Mouse (Mus musculus): ENCODE results near the gene Flvcr1. TPM values are rescaled to one million over a fixed set of nuclear protein-coding genes. Genes with fewer than 3 reads are reported as not detected.

Flvcr1 gene
- polyA plus RNA-seq, 1 experiment from 2014 or later, result 5.6 TPM

GRCm38 (mm10) chr1:191000686-191001085 lies 25.3 kb downstream of the Flvcr1 start:
- 76% methylated on average over 3 of the region's 3 CpGs for WGBS

GRCm38 (mm10) chr1:190998027-190998426 lies 27.9 kb downstream of the Flvcr1 start:
- no peak for ATAC-seq (ENCODE audit: low FRiP score)
- Histone ChIP-seq H3K9ac (no peak overlapping the region), H3K4me3 (no peak overlapping the region), H3K27me3 (no peaks in the 10 kb centered on the region), H3K4me1 (replicated peaks) (0 out of 2 replicates have a peak, but pooled peaks cover 6% of the 10 kb centered on the region), H3K9me3 (no peaks in the 10 kb centered on the region), H3K4me2 (no peak overlapping the region), H3K27ac (no peak overlapping the region), H3K36me3 (peaks cover 4% of the 10 kb centered on the region; the same call in 1 of the 2 replicates)
- WGBS, result 85% methylated on average over 1 of the region's 1 CpGs

More at GRCm38 (mm10) chr1:191000686-191001085, 25.3 kb downstream of the Flvcr1 start:
- 0 out of 2 replicates have a peak, but pooled peaks cover 2% of the 10 kb centered on the region for H3K4me1 ChIP-seq (replicated peaks)
- ATAC-seq (ENCODE audit: low FRiP score), result no peak
- no peak overlapping the region for H3K4me2 ChIP-seq
- H3K9ac ChIP-seq, result no peak overlapping the region
- no peak overlapping the region for H3K4me3 ChIP-seq
- H3K27me3 ChIP-seq, result no peaks in the 10 kb centered on the region
- H3K36me3 ChIP-seq, result peaks cover 20% of the 10 kb centered on the region
- H3K27ac ChIP-seq, result no peak overlapping the region
- no peaks in the 10 kb centered on the region for H3K9me3 ChIP-seq

- Histone ChIP-seq H3K9me3 (no peaks in the 10 kb centered on the region), H3K9ac (no peak overlapping the region), H3K27me3 (no peaks in the 10 kb centered on the region), H3K36me3 (peaks cover 4% of the 10 kb centered on the region; the same call in 1 of the 2 replicates), H3K4me1 (replicated peaks) (0 out of 2 replicates have a peak, but pooled peaks cover 6% of the 10 kb centered on the region), H3K4me3 (no peak overlapping the region), H3K4me2 (no peak overlapping the region), H3K27ac (no peak overlapping the region)
- ATAC-seq (ENCODE audit: low FRiP score), result no peak
- WGBS, result 72% methylated on average over 6 of the region's 6 CpGs
Measured at GRCm38 (mm10) chr1:190996346-190996877, 29.5 kb downstream of the Flvcr1 start.

GRCm38 (mm10) chr1:190995548-190995947 lies 30.4 kb downstream of the Flvcr1 start:
- H3K27me3 ChIP-seq, result no peaks in the 10 kb centered on the region
- no peak overlapping the region for H3K27ac ChIP-seq
- no peaks in the 10 kb centered on the region for H3K9me3 ChIP-seq
- 0 out of 2 replicates have a peak, but pooled peaks cover 6% of the 10 kb centered on the region for H3K4me1 ChIP-seq (replicated peaks)
- peaks cover 4% of the 10 kb centered on the region; the same call in 1 of the 2 replicates for H3K36me3 ChIP-seq
- ATAC-seq (ENCODE audit: low FRiP score), result no peak
- H3K4me3 ChIP-seq, result no peak overlapping the region
- no peak overlapping the region for H3K9ac ChIP-seq
- 57% methylated on average over 7 of the region's 7 CpGs for WGBS
- no peak overlapping the region for H3K4me2 ChIP-seq

GRCm38 (mm10) chr1:190989437-190990082 lies 36.4 kb downstream of the Flvcr1 start:
- Histone ChIP-seq H3K9me3 (no peaks in the 10 kb centered on the region), H3K27ac (no peak overlapping the region), H3K4me2 (no peak overlapping the region), H3K4me3 (no peak overlapping the region), H3K9ac (no peak overlapping the region), H3K4me1 (replicated peaks) (no peaks in the 10 kb centered on the region), H3K27me3 (no peaks in the 10 kb centered on the region), H3K36me3 (no peaks in the 10 kb centered on the region)
- WGBS, result 83% methylated on average over 9 of the region's 9 CpGs
- ATAC-seq (ENCODE audit: low FRiP score), result no peak

- ATAC-seq (ENCODE audit: low FRiP score), result no peak
- Histone ChIP-seq H3K27me3 (no peaks in the 10 kb centered on the region), H3K9ac (no peak overlapping the region), H3K27ac (no peak overlapping the region), H3K9me3 (no peaks in the 10 kb centered on the region), H3K4me2 (no peak overlapping the region), H3K4me1 (replicated peaks) (peaks cover 15% of the 10 kb centered on the region), H3K36me3 (no peaks in the 10 kb centered on the region), H3K4me3 (no peak overlapping the region)
- WGBS, result 87% methylated on average over 4 of the region's 4 CpGs
Measured at GRCm38 (mm10) chr1:190981412-190981811, 44.5 kb downstream of the Flvcr1 start.

- Histone ChIP-seq H3K4me3 (no peak overlapping the region), H3K4me2 (no peak overlapping the region), H3K9me3 (no peaks in the 10 kb centered on the region), H3K27me3 (no peaks in the 10 kb centered on the region), H3K27ac (no peak overlapping the region), H3K4me1 (replicated peaks) (peaks cover 25% of the 10 kb centered on the region), H3K36me3 (peaks cover under 1% of the 10 kb centered on the region; the same call in 1 of the 2 replicates), H3K9ac (no peak overlapping the region)
- WGBS, result 90% methylated on average over 1 of the region's 1 CpGs
- no peak for ATAC-seq (ENCODE audit: low FRiP score)
Measured at GRCm38 (mm10) chr1:190980470-190980869, 45.5 kb downstream of the Flvcr1 start.

- H3K36me3 ChIP-seq, result peaks cover 13% of the 10 kb centered on the region
- peak within 1 kb of the TSS; percentile 81 for H3K4me3 ChIP-seq
- H3K4me1 ChIP-seq (replicated peaks), result peaks cover 36% of the 10 kb centered on the region
- no peaks in the 10 kb centered on the region for H3K9me3 ChIP-seq
- peak; percentile 98 for ATAC-seq (ENCODE audit: low FRiP score)
- under 1% methylated on average over 38 of the region's 38 CpGs for WGBS
- H3K9ac ChIP-seq, result peak within 1 kb of the TSS; percentile 96
- no peaks in the 10 kb centered on the region for H3K27me3 ChIP-seq
- H3K4me2 ChIP-seq, result peak within 1 kb of the TSS; percentile 80
- H3K27ac ChIP-seq, result peak within 1 kb of the TSS; percentile 99
Measured at GRCm38 (mm10) chr1:190979100-190979563, 46.8 kb downstream of the Flvcr1 start, which contains the start of gene Vash2. Gene Vash2 (minus strand): TSS chr1:190979296.

- H3K9me3 ChIP-seq, result no peaks in the 10 kb centered on the region
- peak overlapping the region; percentile 99 for H3K27ac ChIP-seq
- H3K4me3 ChIP-seq, result peak overlapping the region; percentile 81
- peak overlapping the region; percentile 80 for H3K4me2 ChIP-seq
- under 1% methylated on average over 42 of the region's 46 CpGs for WGBS
- no peaks in the 10 kb centered on the region for H3K27me3 ChIP-seq
- peaks cover 19% of the 10 kb centered on the region for H3K36me3 ChIP-seq
- H3K9ac ChIP-seq, result peak overlapping the region; percentile 96
- peak; percentile 83; the same call in 1 of the 2 replicates for ATAC-seq (ENCODE audit: low FRiP score)
- peaks cover 39% of the 10 kb centered on the region for H3K4me1 ChIP-seq (replicated peaks)
Measured at GRCm38 (mm10) chr1:190978511-190979073, 47.4 kb downstream of the Flvcr1 start.

- H3K9ac ChIP-seq, result peak overlapping the region; percentile 96
- peak overlapping the region; percentile 99 for H3K27ac ChIP-seq
- H3K27me3 ChIP-seq, result no peaks in the 10 kb centered on the region
- no peaks in the 10 kb centered on the region for H3K9me3 ChIP-seq
- peak overlapping the region; percentile 80 for H3K4me2 ChIP-seq
- H3K4me1 ChIP-seq (replicated peaks), result peaks cover 45% of the 10 kb centered on the region
- no peak for ATAC-seq (ENCODE audit: low FRiP score)
- peak overlapping the region; percentile 81 for H3K4me3 ChIP-seq
- under 1% methylated on average over 22 of the region's 22 CpGs for WGBS
- peaks cover 25% of the 10 kb centered on the region for H3K36me3 ChIP-seq
Measured at GRCm38 (mm10) chr1:190978001-190978400, 48.0 kb downstream of the Flvcr1 start.

GRCm38 (mm10) chr1:190976887-190977573 lies 48.9 kb downstream of the Flvcr1 start:
- peaks cover 34% of the 10 kb centered on the region for H3K36me3 ChIP-seq
- peak overlapping the region; percentile 80 for H3K4me2 ChIP-seq
- H3K9me3 ChIP-seq, result no peaks in the 10 kb centered on the region
- peak overlapping the region; percentile 99 for H3K27ac ChIP-seq
- peak overlapping the region; percentile 96 for H3K9ac ChIP-seq
- H3K4me1 ChIP-seq (replicated peaks), result peaks cover 54% of the 10 kb centered on the region
- no peaks in the 10 kb centered on the region for H3K27me3 ChIP-seq
- 51% methylated on average over 11 of the region's 11 CpGs for WGBS
- ATAC-seq (ENCODE audit: low FRiP score), result no peak
- peak overlapping the region; percentile 81 for H3K4me3 ChIP-seq

GRCm38 (mm10) chr1:190974833-190975232 lies 51.1 kb downstream of the Flvcr1 start:
- Histone ChIP-seq H3K9ac (peak overlapping the region; percentile 49; the same call in 1 of the 2 replicates), H3K9me3 (no peaks in the 10 kb centered on the region), H3K27ac (no peak overlapping the region), H3K36me3 (peaks cover 54% of the 10 kb centered on the region), H3K4me2 (no peak overlapping the region), H3K27me3 (no peaks in the 10 kb centered on the region), H3K4me1 (replicated peaks) (peaks cover 54% of the 10 kb centered on the region), H3K4me3 (no peak overlapping the region)
- ATAC-seq (ENCODE audit: low FRiP score), result no peak
- 54% methylated on average over 1 of the region's 1 CpGs for WGBS
